Mouse (Mus musculus) megakaryocyte, adult 5-6 weeks (primary cell): ENCODE results near the gene Gp5. TPM values are rescaled to one million over a fixed set of nuclear protein-coding genes. Genes with fewer than 3 reads are reported as not detected.

ENCODE experiments used
- total RNA-seq, 2 experiments: library from RNA; stranded (forward) in 1 of 2; stranded (reverse) in 1 of 2; fragments of 153-499, 151-499 nt in 1 of 2; fragments of 221-1000, 200-1000 nt in 1 of 2; gene quantifications; 2 replicates each; pipeline versions ENCODE4 v1.2.3 to v1.2.4; 2015 to 2017

Gp5 gene
- total RNA-seq, 2 experiments from 2014 or later, result 0.38 TPM; not detected in 1

Other genes with a start within 250 kb of the Gp5 start
- 0.60 and 0.71 TPM in 2 replicates for gene Hes1, start 246.4 kb downstream of the Gp5 start, total RNA-seq (2015)
- 0.18 and 0.49 TPM in 2 replicates for gene Hes1, start 246.4 kb downstream of the Gp5 start, total RNA-seq (2017)
- not detected in 2 replicates for gene Cpn2, start 43.3 kb downstream of the Gp5 start, total RNA-seq (2015)
- gene Cpn2, start 43.3 kb downstream of the Gp5 start, total RNA-seq (2017), result not detected in 2 replicates
- gene Lrrc15, start 27.5 kb downstream of the Gp5 start, total RNA-seq (2015), result not detected in 2 replicates
- gene Lrrc15, start 27.5 kb downstream of the Gp5 start, total RNA-seq (2017), result not detected in 2 replicates
- gene Atp13a3, start 95.2 kb upstream of the Gp5 start, total RNA-seq (2015), result 101 and 107 TPM in 2 replicates
- gene Atp13a3, start 95.2 kb upstream of the Gp5 start, total RNA-seq (2017), result 85.2 and 87.7 TPM in 2 replicates
- not detected in 2 replicates for gene Tmem44, start 240.1 kb upstream of the Gp5 start, total RNA-seq (2015)
- gene Tmem44, start 240.1 kb upstream of the Gp5 start, total RNA-seq (2017), result 0.04 TPM in 2 replicates